Comparison of ENCODE assay signal across 28 mouse cellular contexts in the genomic region with DNA sequence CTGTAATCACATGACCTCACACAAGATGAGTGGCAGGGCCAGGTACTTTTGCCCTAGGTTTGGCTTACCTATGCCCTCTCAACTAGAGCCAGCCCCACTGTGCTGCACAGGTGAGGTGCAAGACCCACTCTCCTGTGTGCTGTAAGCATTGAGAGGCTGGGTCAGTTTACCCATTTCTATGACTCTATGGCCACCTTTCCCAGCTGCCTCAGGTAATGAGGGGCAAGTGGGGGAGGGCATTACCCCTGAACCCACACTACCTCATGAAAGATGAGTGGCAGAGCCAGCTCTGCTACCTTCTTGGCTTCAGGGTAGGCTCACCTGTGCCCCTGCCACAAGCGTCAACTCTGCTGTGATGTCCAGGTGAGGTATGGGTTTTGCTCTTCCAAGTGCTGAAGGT. TPM values are rescaled to one million over a fixed set of nuclear protein-coding genes. Genes with fewer than 3 reads are reported as not detected.
"Had no signal": no experiment of that assay in that cellular context is flagged by ENCODE, and none has a peak within 500 bp of the region (broad histone marks: within the 10 kb centered on the region; RNA-seq: fewer than 3 reads in every experiment).

No protein-coding gene starts in this region.

- H3K36me3 ChIP-seq: kidney, embryonic 15.5 days; limb, embryonic 12.5 days; liver, embryonic 12.5 days; liver, embryonic 15.5 days; lung, embryonic 15.5 days; midbrain, embryonic 10.5 days; midbrain, embryonic 13.5 days had no signal

- H3K27ac ChIP-seq: kidney, embryonic 15.5 days; layer of hippocampus, adult 2 months; limb, embryonic 12.5 days; liver, embryonic 12.5 days; liver, embryonic 15.5 days; lung, embryonic 15.5 days; midbrain, embryonic 10.5 days; midbrain, embryonic 13.5 days; stomach, postnatal 0 days had no signal

- H3K27me3 ChIP-seq: kidney, embryonic 15.5 days; limb, embryonic 12.5 days; liver, embryonic 12.5 days; liver, embryonic 15.5 days; lung, embryonic 15.5 days; megakaryocyte, embryonic 14.5 days; midbrain, embryonic 13.5 days had no signal

- DNase-seq: kidney, adult 8-10 months; kidney, postnatal 25 days; layer of hippocampus, adult 9-11 months; liver; lung, adult 18-20 months; lung, postnatal 10 days; lung, postnatal 36 days; right cerebral cortex, adult 18-20 months; right cerebral cortex, postnatal 14 days; right cerebral cortex, postnatal 4 days; thymus, adult 2 months; thymus, postnatal 14 days; thymus, postnatal 4 days had no signal

- H3K9me3 ChIP-seq: kidney, embryonic 15.5 days; limb, embryonic 12.5 days; liver, embryonic 12.5 days; liver, embryonic 15.5 days; lung, embryonic 15.5 days; midbrain, embryonic 10.5 days; midbrain, embryonic 13.5 days had no signal

- H3K4me3 ChIP-seq: kidney, embryonic 15.5 days; layer of hippocampus, adult 2 months; limb, embryonic 12.5 days; liver, embryonic 12.5 days; liver, embryonic 15.5 days; lung, embryonic 15.5 days; midbrain, embryonic 10.5 days; midbrain, embryonic 13.5 days; myocyte had no signal

- H3K9ac ChIP-seq: kidney, embryonic 15.5 days; limb, embryonic 12.5 days; liver, embryonic 12.5 days; liver, embryonic 15.5 days; lung, embryonic 15.5 days; midbrain, embryonic 13.5 days had no signal

- ATAC-seq: liver, embryonic 12.5 days; midbrain, embryonic 16.5 days had no signal

- H3K4me2 ChIP-seq: kidney, embryonic 15.5 days; limb, embryonic 12.5 days; liver, embryonic 12.5 days; liver, embryonic 15.5 days; lung, embryonic 15.5 days; midbrain, embryonic 13.5 days had no signal

- H3K4me1 ChIP-seq: kidney, embryonic 15.5 days; limb, embryonic 12.5 days; liver, embryonic 12.5 days; liver, embryonic 15.5 days; lung, embryonic 15.5 days; midbrain, embryonic 10.5 days; midbrain, embryonic 13.5 days had no signal

RNA-seq across cellular contexts. Expression of gene Olfr9, which starts 6.6 kb away (rescaled TPM):
- polyA plus RNA-seq: kidney, embryonic 15.5 days; large intestine, adult 2 months; limb, embryonic 12.5 days; liver, embryonic 12.5 days; liver, embryonic 15.5 days; lung, embryonic 15.5 days; midbrain, embryonic 10.5 days; midbrain, embryonic 13.5 days; midbrain, embryonic 16.5 days; myocyte; neural tube, embryonic 14.5 days; stomach, embryonic 14.5 days; stomach, postnatal 0 days; thymus, adult 2 months had no signal

RNA-seq across cellular contexts. Expression of gene Olfr763, which starts 14.8 kb away (rescaled TPM):
- polyA plus RNA-seq: kidney, embryonic 15.5 days; large intestine, adult 2 months; limb, embryonic 12.5 days; liver, embryonic 12.5 days; liver, embryonic 15.5 days; lung, embryonic 15.5 days; midbrain, embryonic 10.5 days; midbrain, embryonic 13.5 days; midbrain, embryonic 16.5 days; neural tube, embryonic 14.5 days; stomach, embryonic 14.5 days; stomach, postnatal 0 days; thymus, adult 2 months had no signal

RNA-seq across cellular contexts. Expression of gene Mettl7b, which starts 35.0 kb away (rescaled TPM):
- polyA plus RNA-seq: limb, embryonic 12.5 days; liver, embryonic 12.5 days; liver, embryonic 15.5 days; lung, embryonic 15.5 days; midbrain, embryonic 10.5 days; midbrain, embryonic 13.5 days; midbrain, embryonic 16.5 days; neural tube, embryonic 14.5 days; stomach, embryonic 14.5 days had no signal

RNA-seq across cellular contexts. Expression of gene Olfr764-ps1, which starts 43.9 kb away (rescaled TPM):
- polyA plus RNA-seq: kidney, embryonic 15.5 days; large intestine, adult 2 months; limb, embryonic 12.5 days; liver, embryonic 12.5 days; liver, embryonic 15.5 days; lung, embryonic 15.5 days; midbrain, embryonic 10.5 days; midbrain, embryonic 13.5 days; midbrain, embryonic 16.5 days; neural tube, embryonic 14.5 days; stomach, embryonic 14.5 days; stomach, postnatal 0 days; thymus, adult 2 months had no signal

RNA-seq across cellular contexts. Expression of gene Olfr765, which starts 54.0 kb away (rescaled TPM):
- polyA plus RNA-seq: kidney, embryonic 15.5 days; large intestine, adult 2 months; limb, embryonic 12.5 days; liver, embryonic 12.5 days; liver, embryonic 15.5 days; lung, embryonic 15.5 days; midbrain, embryonic 10.5 days; midbrain, embryonic 13.5 days; midbrain, embryonic 16.5 days; myocyte; neural tube, embryonic 14.5 days; stomach, embryonic 14.5 days; stomach, postnatal 0 days; thymus, adult 2 months had no signal
